Mouse (Mus musculus) ZHBTc4 (cell line): ENCODE results near the gene Frrs1l.

Source experiments
- DNase-seq: peaks from one replicate; pipeline ENCODE4 v3.0.0-alpha.2; 2011; ENCODE audit warnings: low read depth, low spot score

The Frrs1l gene

GRCm38 (mm10) chr4:56990215-56990584, at the start of gene Frrs1l:
Gene Frrs1l (minus strand): TSS chr4:56990391.
- DNase-seq: peak; percentile 36

GRCm38 (mm10) chr4:57039127-57040031, 49.2 kb upstream of the Frrs1l start:
- peak; percentile 77 for DNase-seq

GRCm38 (mm10) chr4:57037554-57037953, 47.4 kb upstream of the Frrs1l start:
- no peak for DNase-seq

GRCm38 (mm10) chr4:57034169-57034568, 44.0 kb upstream of the Frrs1l start:
- DNase-seq: no peak

- DNase-seq: no peak
These were observed 41.2 kb upstream of the Frrs1l start for GRCm38 (mm10) chr4:57031440-57031839.

- no peak for DNase-seq
These were observed 37.8 kb upstream of the Frrs1l start for GRCm38 (mm10) chr4:57027954-57028353.

- DNase-seq: peak; percentile 46
These were observed 33.3 kb upstream of the Frrs1l start for GRCm38 (mm10) chr4:57023527-57023926.

- peak; percentile 81 for DNase-seq
These were observed 31.1 kb upstream of the Frrs1l start for GRCm38 (mm10) chr4:57021288-57021687.

- DNase-seq: peak; percentile 89
These were observed 27.0 kb upstream of the Frrs1l start for GRCm38 (mm10) chr4:57017229-57017628.

GRCm38 (mm10) chr4:57016366-57017171, 26.4 kb upstream of the Frrs1l start:
- DNase-seq: no peak

GRCm38 (mm10) chr4:57015032-57015431, 24.8 kb upstream of the Frrs1l start:
- no peak for DNase-seq

GRCm38 (mm10) chr4:57011454-57012046, 21.4 kb upstream of the Frrs1l start:
- DNase-seq: no peak

- DNase-seq: no peak
These were observed 20.7 kb upstream of the Frrs1l start for GRCm38 (mm10) chr4:57010919-57011318.

- DNase-seq: no peak
These were observed 20.2 kb upstream of the Frrs1l start for GRCm38 (mm10) chr4:57010425-57010824.

GRCm38 (mm10) chr4:57007717-57008116, 17.5 kb upstream of the Frrs1l start:
- DNase-seq: no peak

- no peak for DNase-seq
These were observed 14.8 kb upstream of the Frrs1l start for GRCm38 (mm10) chr4:57005011-57005410.

- no peak for DNase-seq
These were observed 13.7 kb upstream of the Frrs1l start for GRCm38 (mm10) chr4:57003886-57004285.

GRCm38 (mm10) chr4:57002751-57003150, 12.6 kb upstream of the Frrs1l start:
- no peak for DNase-seq

- DNase-seq: no peak
These were observed 11.2 kb upstream of the Frrs1l start for GRCm38 (mm10) chr4:57001437-57001836.

- DNase-seq: no peak
These were observed 3.1 kb upstream of the Frrs1l start for GRCm38 (mm10) chr4:56993331-56993730.

GRCm38 (mm10) chr4:56991951-56992350, 1.8 kb upstream of the Frrs1l start:
- no peak for DNase-seq
